Mouse (Mus musculus): Measurements from ENCODE around the gene Anpep. TPM values are rescaled to one million over a fixed set of nuclear protein-coding genes. Genes with fewer than 3 reads are reported as not detected.

The Anpep gene
- 2.8 and 4.6 TPM in 2 replicates for polyA plus RNA-seq (2016; fragmentation: Nextera tagmentation; extraction: Ambion mirVana)

DNA sequence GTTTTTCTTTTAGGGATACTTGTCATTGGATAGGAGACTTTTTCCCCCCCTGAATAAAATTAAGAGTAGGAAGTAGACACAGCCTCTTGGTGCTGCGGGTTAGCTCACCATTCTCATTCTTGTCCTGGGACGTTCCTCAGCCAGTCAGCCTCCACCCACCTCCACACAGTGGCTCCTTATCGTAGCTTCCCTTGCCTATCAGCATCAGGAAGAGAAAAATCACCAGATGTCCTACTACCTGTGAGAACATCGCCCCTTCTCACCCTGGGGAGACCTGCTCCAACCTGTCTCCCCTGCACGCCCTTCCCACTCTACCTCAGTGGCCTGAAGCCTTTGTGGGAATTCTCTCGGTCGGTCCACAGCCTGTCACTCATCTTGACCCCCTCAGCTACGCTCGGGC is at the start of gene Anpep:
TSS of gene Anpep (minus strand) at position 249 of the 400 bp plus-strand sequence.
- H3K4me1 ChIP-seq: peaks cover 18% of the 10 kb centered on the region; the same call in 1 of the 2 replicates
- H3K4me3 ChIP-seq: no peak within 1 kb of the TSS
- H3K9me3 ChIP-seq: no peaks in the 10 kb centered on the region
- no peaks in the 10 kb centered on the region for H3K27me3 ChIP-seq (ENCODE audit: poor library complexity, severe bottlenecking)
- no peak for DNase-seq (ENCODE audit: extremely low spot score, low spot score)
- no peaks in the 10 kb centered on the region for H3K36me3 ChIP-seq (replicated peaks)
- WGBS: 91% methylated on average over 9 of the region's 9 CpGs
- H3K27ac ChIP-seq: no peak within 1 kb of the TSS

DNA sequence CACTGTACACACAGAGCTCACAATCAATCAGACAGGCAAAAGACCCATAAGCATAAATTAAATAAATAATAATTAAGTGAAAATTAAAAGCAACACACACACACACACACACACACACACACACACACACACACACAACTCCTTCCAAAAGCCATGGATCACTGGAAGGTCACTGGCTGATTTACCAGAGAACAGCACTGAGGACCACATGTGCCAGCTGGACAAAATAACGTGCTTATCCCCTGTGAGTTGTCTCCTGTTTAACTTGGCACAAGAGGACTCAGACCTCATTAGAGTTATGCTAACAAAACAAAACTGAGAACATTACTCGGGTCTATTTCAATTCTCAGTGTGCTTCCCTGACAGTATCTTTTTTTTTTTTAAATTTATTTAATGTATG is 46.5 kb upstream of the Anpep start:
- WGBS: 89% methylated on average over 2 of the region's 2 CpGs

GRCm38 (mm10) chr7:79906914-79907313 is 46.1 kb upstream of the Anpep start:
- Histone ChIP-seq H3K27ac (no peak overlapping the region), H3K36me3 (replicated peaks) (peaks cover 89% of the 10 kb centered on the region), H3K4me3 (no peak overlapping the region), H3K4me1 (no peaks in the 10 kb centered on the region), H3K9me3 (no peaks in the 10 kb centered on the region), H3K27me3 (ENCODE audit: poor library complexity, severe bottlenecking) (no peaks in the 10 kb centered on the region)
- 95% methylated on average over 3 of the region's 3 CpGs for WGBS
- no peak for DNase-seq (ENCODE audit: extremely low spot score, low spot score)

More for the DNA sequence above, 46.5 kb upstream of the Anpep start:
- no peak for DNase-seq (ENCODE audit: extremely low spot score, low spot score)
- H3K4me3 ChIP-seq: no peak overlapping the region
- H3K27me3 ChIP-seq (ENCODE audit: poor library complexity, severe bottlenecking): no peaks in the 10 kb centered on the region
- H3K27ac ChIP-seq: no peak overlapping the region
- peaks cover 89% of the 10 kb centered on the region for H3K36me3 ChIP-seq (replicated peaks)
- no peaks in the 10 kb centered on the region for H3K9me3 ChIP-seq
- H3K4me1 ChIP-seq: no peaks in the 10 kb centered on the region

DNA sequence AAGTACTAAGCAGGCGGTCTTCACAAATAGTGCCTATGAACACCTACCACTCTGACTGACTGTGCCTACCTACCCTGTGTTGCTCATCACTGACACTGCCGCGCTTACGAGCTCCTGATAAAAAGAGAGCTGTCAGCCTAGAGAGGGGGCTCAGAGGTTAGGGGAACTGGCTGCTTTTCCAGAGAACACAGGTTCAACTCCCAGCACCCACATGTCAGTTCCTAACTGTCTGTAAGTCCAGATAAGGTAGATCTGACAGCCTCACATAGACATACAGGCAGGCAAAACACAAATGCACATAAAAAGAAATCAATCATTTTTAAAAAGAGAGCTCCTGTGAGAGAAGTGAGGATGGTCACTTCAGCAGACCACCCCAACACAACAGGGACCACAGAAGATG is 44.3 kb upstream of the Anpep start:
- H3K27me3 ChIP-seq (ENCODE audit: poor library complexity, severe bottlenecking): no peaks in the 10 kb centered on the region
- H3K4me3 ChIP-seq: no peak overlapping the region
- DNase-seq (ENCODE audit: extremely low spot score, low spot score): no peak
- H3K4me1 ChIP-seq: no peaks in the 10 kb centered on the region
- 92% methylated on average over 4 of the region's 4 CpGs for WGBS
- H3K36me3 ChIP-seq (replicated peaks): peaks cover 90% of the 10 kb centered on the region
- no peaks in the 10 kb centered on the region for H3K9me3 ChIP-seq
- no peak overlapping the region for H3K27ac ChIP-seq

DNA sequence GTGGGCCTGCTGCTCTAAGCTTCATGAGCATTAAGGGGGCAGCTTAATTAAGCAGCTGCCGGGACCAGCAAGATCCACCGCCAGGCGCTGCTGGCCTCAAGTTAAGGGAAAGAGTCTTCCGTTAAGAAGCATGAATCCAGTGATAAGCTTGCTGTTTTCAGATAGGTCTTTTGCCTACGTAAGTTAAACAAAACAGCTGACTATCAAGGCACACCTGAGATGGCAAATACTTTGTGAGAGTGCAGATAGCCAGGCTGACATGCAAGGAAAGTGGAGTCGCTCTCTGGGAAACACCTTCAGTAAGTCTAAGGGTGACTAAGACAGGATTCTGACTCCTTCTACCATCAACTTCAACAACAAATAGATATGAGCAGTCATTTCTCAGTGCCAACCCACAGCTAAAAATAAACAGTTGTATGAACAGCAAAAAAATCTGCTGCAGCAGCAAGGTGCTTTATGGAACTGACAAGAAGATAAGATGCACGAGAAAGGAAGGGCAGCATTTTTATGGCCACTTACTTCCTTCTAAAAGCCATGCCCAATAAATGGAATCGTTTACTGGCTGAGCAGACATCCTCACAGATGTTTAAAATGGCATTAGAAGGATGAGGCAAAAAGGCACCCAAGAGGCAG is 42.4 kb upstream of the Anpep start:
- H3K27ac ChIP-seq: no peak overlapping the region
- peaks cover 89% of the 10 kb centered on the region for H3K36me3 ChIP-seq (replicated peaks)
- WGBS: 91% methylated on average over 8 of the region's 8 CpGs

GRCm38 (mm10) chr7:79900753-79901152 is 39.9 kb upstream of the Anpep start:
- Histone ChIP-seq H3K9me3 (no peaks in the 10 kb centered on the region), H3K4me3 (no peak overlapping the region), H3K36me3 (replicated peaks) (peaks cover 84% of the 10 kb centered on the region), H3K4me1 (no peaks in the 10 kb centered on the region), H3K27ac (no peak overlapping the region), H3K27me3 (ENCODE audit: poor library complexity, severe bottlenecking) (no peaks in the 10 kb centered on the region)
- DNase-seq (ENCODE audit: extremely low spot score, low spot score): no peak
- WGBS: 95% methylated on average over 6 of the region's 6 CpGs

More for the DNA sequence above, 42.4 kb upstream of the Anpep start:
- Histone ChIP-seq H3K4me1 (no peaks in the 10 kb centered on the region), H3K4me3 (no peak overlapping the region), H3K27me3 (ENCODE audit: poor library complexity, severe bottlenecking) (no peaks in the 10 kb centered on the region), H3K9me3 (no peaks in the 10 kb centered on the region)
- no peak for DNase-seq (ENCODE audit: extremely low spot score, low spot score)

- WGBS: 80% methylated on average over 3 of the region's 3 CpGs
- Histone ChIP-seq H3K4me1 (no peaks in the 10 kb centered on the region), H3K9me3 (no peaks in the 10 kb centered on the region), H3K36me3 (replicated peaks) (peaks cover 83% of the 10 kb centered on the region), H3K4me3 (no peak overlapping the region), H3K27me3 (ENCODE audit: poor library complexity, severe bottlenecking) (no peaks in the 10 kb centered on the region), H3K27ac (no peak overlapping the region)
- DNase-seq (ENCODE audit: extremely low spot score, low spot score): no peak
Measured at GRCm38 (mm10) chr7:79895225-79895624, 34.4 kb upstream of the Anpep start.

- Histone ChIP-seq H3K9me3 (no peaks in the 10 kb centered on the region), H3K27me3 (ENCODE audit: poor library complexity, severe bottlenecking) (no peaks in the 10 kb centered on the region), H3K36me3 (replicated peaks) (peaks cover 80% of the 10 kb centered on the region), H3K4me3 (no peak overlapping the region), H3K4me1 (no peaks in the 10 kb centered on the region), H3K27ac (no peak overlapping the region)
- 88% methylated on average over 1 of the region's 1 CpGs for WGBS
- no peak for DNase-seq (ENCODE audit: extremely low spot score, low spot score)
Measured at GRCm38 (mm10) chr7:79894790-79895189, 33.9 kb upstream of the Anpep start.

GRCm38 (mm10) chr7:79892576-79893428 is 31.9 kb upstream of the Anpep start:
- no peaks in the 10 kb centered on the region for H3K9me3 ChIP-seq
- H3K4me3 ChIP-seq: no peak overlapping the region
- H3K27me3 ChIP-seq (ENCODE audit: poor library complexity, severe bottlenecking): no peaks in the 10 kb centered on the region
- no peak for DNase-seq (ENCODE audit: extremely low spot score, low spot score)
- H3K4me1 ChIP-seq: no peaks in the 10 kb centered on the region
- peaks cover 79% of the 10 kb centered on the region for H3K36me3 ChIP-seq (replicated peaks)
- no peak overlapping the region for H3K27ac ChIP-seq
- 95% methylated on average over 6 of the region's 6 CpGs for WGBS

- H3K36me3 ChIP-seq (replicated peaks): peaks cover 72% of the 10 kb centered on the region
- no peaks in the 10 kb centered on the region for H3K9me3 ChIP-seq
- 92% methylated on average over 15 of the region's 15 CpGs for WGBS
- H3K27me3 ChIP-seq (ENCODE audit: poor library complexity, severe bottlenecking): no peaks in the 10 kb centered on the region
- no peak overlapping the region for H3K27ac ChIP-seq
- no peak overlapping the region for H3K4me3 ChIP-seq
- H3K4me1 ChIP-seq: no peaks in the 10 kb centered on the region
- DNase-seq (ENCODE audit: extremely low spot score, low spot score): no peak
Measured at GRCm38 (mm10) chr7:79890436-79891221, 29.8 kb upstream of the Anpep start.

GRCm38 (mm10) chr7:79888603-79889002 is 27.7 kb upstream of the Anpep start:
- no peak overlapping the region for H3K27ac ChIP-seq
- no peaks in the 10 kb centered on the region for H3K4me1 ChIP-seq
- WGBS: 91% methylated on average over 9 of the region's 9 CpGs
- H3K9me3 ChIP-seq: no peaks in the 10 kb centered on the region
- no peaks in the 10 kb centered on the region for H3K27me3 ChIP-seq (ENCODE audit: poor library complexity, severe bottlenecking)
- no peak for DNase-seq (ENCODE audit: extremely low spot score, low spot score)
- H3K36me3 ChIP-seq (replicated peaks): peaks cover 64% of the 10 kb centered on the region
- no peak overlapping the region for H3K4me3 ChIP-seq

GRCm38 (mm10) chr7:79883613-79884334 is 22.9 kb upstream of the Anpep start:
- 88% methylated on average over 7 of the region's 7 CpGs for WGBS
- H3K9me3 ChIP-seq: no peaks in the 10 kb centered on the region
- no peak overlapping the region for H3K27ac ChIP-seq
- H3K27me3 ChIP-seq (ENCODE audit: poor library complexity, severe bottlenecking): no peaks in the 10 kb centered on the region
- H3K4me1 ChIP-seq: 0 out of 2 replicates have a peak, but pooled peaks cover 3% of the 10 kb centered on the region
- DNase-seq (ENCODE audit: extremely low spot score, low spot score): no peak
- H3K36me3 ChIP-seq (replicated peaks): peaks cover 81% of the 10 kb centered on the region
- no peak overlapping the region for H3K4me3 ChIP-seq
